Mouse (Mus musculus): ENCODE measurements around the gene Erc2. TPM values are rescaled to one million over a fixed set of nuclear protein-coding genes. Genes with fewer than 3 reads are reported as not detected.
A peak's percentile ranks its signal among the peaks of the same experiment; 100 is the strongest.

The Erc2 gene
- polyA plus RNA-seq, 1 experiment from 2014 or later = 2.5 TPM

GRCm38 (mm10) chr14:27623368-27623767, 1.1 kb downstream of the Erc2 start:
- in situ Hi-C loops (cut with MboI; ENCODE audit: low pct_unique_long_range_greater_than_20kb) = no loop called here
- POLR2A ChIA-PET = no interaction called here
- no peak for ATAC-seq
- no peak for DNase-seq (ENCODE audit: low read depth, low spot score)
- no peaks in the 10 kb centered on the region for H3K27me3 ChIP-seq
- no peak for TF ChIP-seq CTCF (IDR thresholded peaks at IDR 0.05)
- CTCF ChIA-PET = no interaction called here

GRCm38 (mm10) chr14:27628701-27629100, 6.5 kb downstream of the Erc2 start:
- in situ Hi-C loops (cut with MboI; ENCODE audit: low pct_unique_long_range_greater_than_20kb) = no loop called here
- no peaks in the 10 kb centered on the region for H3K27me3 ChIP-seq
- ChIA-PET POLR2A (no interaction called here), CTCF (interaction anchor here (1.5 kb wide), 1 partner anchor 15 kb away, joined by 4 read pairs; no protein-coding TSS in a partner anchor)
- ATAC-seq (peak; percentile 35), DNase-seq (ENCODE audit: low read depth, low spot score) (no peak)
- no peak for TF ChIP-seq CTCF (IDR thresholded peaks at IDR 0.05)

GRCm38 (mm10) chr14:27629369-27630012, 7.3 kb downstream of the Erc2 start:
- POLR2A ChIA-PET = no interaction called here
- ATAC-seq = no peak
- CTCF ChIA-PET = interaction anchor here (1.0 to 1.5 kb wide), 2 partner anchors 12 to 14 kb away, joined by 3 to 4 read pairs; no protein-coding TSS in a partner anchor
- H3K27me3 ChIP-seq = no peaks in the 10 kb centered on the region
- no peak for DNase-seq (ENCODE audit: low read depth, low spot score)
- no peak for TF ChIP-seq CTCF (IDR thresholded peaks at IDR 0.05)
- in situ Hi-C loops (cut with MboI; ENCODE audit: low pct_unique_long_range_greater_than_20kb) = no loop called here

- ATAC-seq = no peak
- TF ChIP-seq CTCF (IDR thresholded peaks at IDR 0.05) = no peak
- ChIA-PET CTCF (no interaction called here), POLR2A (no interaction called here)
- no peaks in the 10 kb centered on the region for H3K27me3 ChIP-seq
- DNase-seq (ENCODE audit: low read depth, low spot score) = no peak
- in situ Hi-C loops (cut with MboI; ENCODE audit: low pct_unique_long_range_greater_than_20kb) = no loop called here
Measured at GRCm38 (mm10) chr14:27630973-27631640, 8.9 kb downstream of the Erc2 start.

- no peaks in the 10 kb centered on the region for H3K27me3 ChIP-seq
- DNase-seq (ENCODE audit: low read depth, low spot score) (no peak), ATAC-seq (no peak)
- no peak for TF ChIP-seq CTCF (IDR thresholded peaks at IDR 0.05)
- ChIA-PET POLR2A (no interaction called here), CTCF (no interaction called here)
- in situ Hi-C loops (cut with MboI; ENCODE audit: low pct_unique_long_range_greater_than_20kb) = no loop called here
Measured at GRCm38 (mm10) chr14:27634761-27635160, 12.5 kb downstream of the Erc2 start.

- no peaks in the 10 kb centered on the region for H3K27me3 ChIP-seq
- POLR2A ChIA-PET = no interaction called here
- in situ Hi-C loops (cut with MboI; ENCODE audit: low pct_unique_long_range_greater_than_20kb) = no loop called here
- peak; percentile 31 for ATAC-seq
- no peak for TF ChIP-seq CTCF (IDR thresholded peaks at IDR 0.05)
- DNase-seq (ENCODE audit: low read depth, low spot score) = peak; percentile 56
- CTCF ChIA-PET = no interaction called here
Measured at GRCm38 (mm10) chr14:27636556-27636955, 14.3 kb downstream of the Erc2 start.

GRCm38 (mm10) chr14:27641382-27641781, 19.2 kb downstream of the Erc2 start:
- CTCF ChIA-PET = no interaction called here
- TF ChIP-seq CTCF (IDR thresholded peaks at IDR 0.05) = no peak
- no peak for ATAC-seq
- no peak for DNase-seq (ENCODE audit: low read depth, low spot score)
- POLR2A ChIA-PET = interaction anchor here (0.9 kb wide), 1 partner anchor 11 kb away, joined by 4 read pairs; no protein-coding TSS in a partner anchor
- in situ Hi-C loops (cut with MboI; ENCODE audit: low pct_unique_long_range_greater_than_20kb) = no loop called here
- H3K27me3 ChIP-seq = no peaks in the 10 kb centered on the region

- no peaks in the 10 kb centered on the region for H3K27me3 ChIP-seq
- DNase-seq (ENCODE audit: low read depth, low spot score) (no peak), ATAC-seq (no peak)
- in situ Hi-C loops (cut with MboI; ENCODE audit: low pct_unique_long_range_greater_than_20kb) = no loop called here
- TF ChIP-seq CTCF (IDR thresholded peaks at IDR 0.05) = no peak
- POLR2A ChIA-PET = no interaction called here
- CTCF ChIA-PET = interaction anchor here (1.5 kb wide), 1 partner anchor 14 kb away, joined by 4 read pairs; no protein-coding TSS in a partner anchor
Measured at GRCm38 (mm10) chr14:27642981-27643380, 20.8 kb downstream of the Erc2 start.

- in situ Hi-C loops (cut with MboI; ENCODE audit: low pct_unique_long_range_greater_than_20kb) = no loop called here
- ChIA-PET POLR2A (no interaction called here), CTCF (no interaction called here)
- DNase-seq (ENCODE audit: low read depth, low spot score) = no peak
- no peak for ATAC-seq
- TF ChIP-seq CTCF (IDR thresholded peaks at IDR 0.05) = no peak
- no peaks in the 10 kb centered on the region for H3K27me3 ChIP-seq
Measured at GRCm38 (mm10) chr14:27654670-27655069, 32.4 kb downstream of the Erc2 start.

GRCm38 (mm10) chr14:27658616-27659015, 36.4 kb downstream of the Erc2 start:
- ATAC-seq = no peak
- in situ Hi-C loops (cut with MboI; ENCODE audit: low pct_unique_long_range_greater_than_20kb) = no loop called here
- H3K27me3 ChIP-seq = no peaks in the 10 kb centered on the region
- ChIA-PET POLR2A (no interaction called here), CTCF (interaction anchor here (1.1 kb wide), 1 partner anchor 48 kb away, joined by 3 read pairs; no protein-coding TSS in a partner anchor)
- DNase-seq (ENCODE audit: low read depth, low spot score) = no peak
- no peak for TF ChIP-seq CTCF (IDR thresholded peaks at IDR 0.05)

- DNase-seq (ENCODE audit: low read depth, low spot score) = no peak
- ChIA-PET POLR2A (no interaction called here), CTCF (no interaction called here)
- in situ Hi-C loops (cut with MboI; ENCODE audit: low pct_unique_long_range_greater_than_20kb) = no loop called here
- no peaks in the 10 kb centered on the region for H3K27me3 ChIP-seq
- ATAC-seq = no peak
- no peak for TF ChIP-seq CTCF (IDR thresholded peaks at IDR 0.05)
Measured at GRCm38 (mm10) chr14:27661466-27661865, 39.2 kb downstream of the Erc2 start.
